Mouse (Mus musculus) kidney, embryonic 14.5 days (tissue): ENCODE data around the gene Adamts4. TPM values are rescaled to one million over a fixed set of nuclear protein-coding genes. Genes with fewer than 3 reads are reported as not detected.
"Not testable (repeated sequence)": the region's sequence is repeated elsewhere in the genome, so short reads cannot be mapped to it uniquely, and the experiment has no call there.

Experiments
- ATAC-seq: fragments of 200-750 bp; cut with Nextera tagmentation; 2 replicates; pipeline ENCODE4 v1.8.0; 2017; ENCODE audit warnings: moderate number of reproducible peaks, mild to moderate bottlenecking, moderate TSS enrichment, moderate library complexity; ENCODE audit not compliant: low FRiP score, low TSS enrichment
- H3K27ac ChIP-seq: fragments of 300-500 bp; sonication (generic); 2 replicates; pipeline ENCODE4 v1.5.1; 2014; ENCODE audit warnings: low read depth, mild to moderate bottlenecking, low read length, moderate library complexity, mixed read lengths
- H3K27me3 ChIP-seq: fragments of 300-500 bp; sonication (generic); 2 replicates; pipeline ENCODE4 v1.6.1; 2014; ENCODE audit warnings: mild to moderate bottlenecking, low read length; ENCODE audit not compliant: control insufficient read depth, insufficient read depth
- H3K36me3 ChIP-seq: fragments of 300-500 bp; sonication (generic); 2 replicates; pipeline ENCODE4 v1.6.1; 2014; ENCODE audit warnings: low read length, mixed read lengths; ENCODE audit not compliant: control insufficient read depth, insufficient read depth
- H3K4me1 ChIP-seq: fragments of 300-500 bp; sonication (generic); 2 replicates; pipeline ENCODE4 v1.6.1; 2014; ENCODE audit warnings: low read length, mixed read lengths; ENCODE audit not compliant: control insufficient read depth, insufficient read depth
- H3K4me2 ChIP-seq: fragments of 300-500 bp; sonication (generic); replicated peaks from 2 replicates; pipeline ENCODE4 v1.6.1; 2014; ENCODE audit warnings: low read depth, mild to moderate bottlenecking, low read length
- H3K4me3 ChIP-seq: fragments of 300-500 bp; sonication (generic); 2 replicates; pipeline ENCODE4 v1.5.1; 2014; ENCODE audit warnings: mild to moderate bottlenecking, low read length
- H3K9ac ChIP-seq: fragments of 300-500 bp; sonication (generic); 2 replicates; pipeline ENCODE4 v1.6.1; 2014; ENCODE audit warnings: low read depth, mild to moderate bottlenecking, low read length, moderate library complexity
- H3K9me3 ChIP-seq: fragments of 300-500 bp; sonication (generic); 2 replicates; pipeline ENCODE4 v1.6.1; 2016; ENCODE audit warnings: low read length; ENCODE audit not compliant: control insufficient read depth
- WGBS: fragments of 180-500 bp; shearing (Covaris S2); extraction: QIAGEN DNeasy Blood & Tissue Kit; methylation state at CpG from one replicate; pipeline ENCODE4 v1.1.7; 2014; 5-methylcytosine and 5-hydroxymethylcytosine counted together
- polyA plus RNA-seq: library from polyadenylated mRNA; unstranded; fragments of >200 nt; fragmentation: Nextera tagmentation; extraction: Ambion mirVana; gene quantifications from 2 replicates; pipeline ENCODE4 v1.2.1, GENCODE M21; 2014

The Adamts4 gene
- polyA plus RNA-seq, 1 experiment from 2014 or later, result 6.9 TPM

GRCm38 (mm10) chr1:171294298-171295062, 44.3 kb downstream of the Adamts4 start, which contains the start of gene Ufc1:
Gene Ufc1 (minus strand): TSS chr1:171295024.
- H3K9me3 ChIP-seq, result no peaks in the 10 kb centered on the region
- peak within 1 kb of the TSS; percentile 94 for H3K27ac ChIP-seq
- peak; percentile 78 for ATAC-seq
- peak within 1 kb of the TSS; percentile 77 for H3K4me3 ChIP-seq
- peaks cover 6% of the 10 kb centered on the region for H3K36me3 ChIP-seq
- peaks cover 8% of the 10 kb centered on the region; the same call in 1 of the 2 replicates for H3K4me1 ChIP-seq
- peak within 1 kb of the TSS; percentile 68 for H3K4me2 ChIP-seq
- WGBS, result under 1% methylated on average over 42 of the region's 42 CpGs
- H3K9ac ChIP-seq, result peak within 1 kb of the TSS; percentile 72
- no peaks in the 10 kb centered on the region; the same call in 1 of the 2 replicates for H3K27me3 ChIP-seq

- Histone ChIP-seq H3K9me3 (no peaks in the 10 kb centered on the region), H3K9ac (peak overlapping the region; percentile 72), H3K36me3 (peaks cover under 1% of the 10 kb centered on the region; the same call in 1 of the 2 replicates), H3K4me2 (peak overlapping the region; percentile 68), H3K27ac (peak overlapping the region; percentile 94), H3K27me3 (no peaks in the 10 kb centered on the region; the same call in 1 of the 2 replicates), H3K4me1 (peaks cover 8% of the 10 kb centered on the region; the same call in 1 of the 2 replicates), H3K4me3 (peak overlapping the region; percentile 77)
- no peak for ATAC-seq
- 18% methylated on average over 3 of the region's 3 CpGs for WGBS
These were observed 44.8 kb downstream of the Adamts4 start for GRCm38 (mm10) chr1:171295063-171295402.

GRCm38 (mm10) chr1:171298226-171298625, 48.0 kb downstream of the Adamts4 start:
- H3K4me2 ChIP-seq, result no peak overlapping the region
- no peak overlapping the region for H3K4me3 ChIP-seq
- H3K27me3 ChIP-seq, result no peaks in the 10 kb centered on the region; the same call in 1 of the 2 replicates
- no peaks in the 10 kb centered on the region for H3K36me3 ChIP-seq
- ATAC-seq, result no peak
- no peaks in the 10 kb centered on the region for H3K9me3 ChIP-seq
- 78% methylated on average over 3 of the region's 3 CpGs for WGBS
- no peak overlapping the region for H3K9ac ChIP-seq
- peaks cover 7% of the 10 kb centered on the region; the same call in 1 of the 2 replicates for H3K4me1 ChIP-seq
- no peak overlapping the region for H3K27ac ChIP-seq

GRCm38 (mm10) chr1:171306157-171306556, 55.9 kb downstream of the Adamts4 start:
- H3K4me2 ChIP-seq, H3K4me3 ChIP-seq, H3K36me3 ChIP-seq, H3K27me3 ChIP-seq, H3K9me3 ChIP-seq, ATAC-seq, H3K9ac ChIP-seq, H3K27ac ChIP-seq, H3K4me1 ChIP-seq: not testable (repeated sequence)
- WGBS, result 70% methylated on average over 5 of the region's 5 CpGs

DNA sequence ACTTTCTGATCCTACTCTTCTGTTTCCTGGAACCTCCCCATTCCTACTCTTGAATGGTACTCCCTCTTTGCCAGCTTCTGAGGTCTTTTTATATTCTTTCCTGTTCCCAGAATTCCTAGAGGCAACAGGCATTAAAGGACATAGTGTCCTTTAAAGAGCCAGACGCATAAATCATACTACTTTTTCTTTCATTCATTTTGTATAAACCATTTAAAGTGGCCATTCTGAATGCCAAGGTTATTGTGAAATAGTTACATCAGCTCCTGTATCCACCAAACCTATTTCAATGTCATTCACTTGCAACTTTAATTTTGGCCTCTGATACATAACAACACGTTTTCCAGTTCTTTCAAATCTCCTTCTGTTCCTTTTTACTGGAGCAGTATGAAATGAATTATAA, 59.1 kb downstream of the Adamts4 start:
- Histone ChIP-seq H3K36me3 (no peaks in the 10 kb centered on the region), H3K4me2 (no peak overlapping the region), H3K9me3 (no peaks in the 10 kb centered on the region), H3K27me3 (no peaks in the 10 kb centered on the region), H3K9ac (no peak overlapping the region), H3K4me3 (no peak overlapping the region), H3K27ac (no peak overlapping the region), H3K4me1 (no peaks in the 10 kb centered on the region)
- no peak for ATAC-seq
- 74% methylated on average over 2 of the region's 2 CpGs for WGBS

Other genes with a start within 250 kb of the Adamts4 start
- 0.97 and 1.0 TPM in 2 replicates for gene Fcgr4, start 231.5 kb upstream of the Adamts4 start, polyA plus RNA-seq
- gene Fcgr3, start 185.5 kb upstream of the Adamts4 start, polyA plus RNA-seq, result 7.0 and 7.9 TPM in 2 replicates
- gene Cfap126, start 136.5 kb upstream of the Adamts4 start, polyA plus RNA-seq, result 2.9 and 3.8 TPM in 2 replicates
- 291 and 322 TPM in 2 replicates for gene Sdhc, start 99.8 kb upstream of the Adamts4 start, polyA plus RNA-seq
- gene Mpz, start 99.7 kb upstream of the Adamts4 start, polyA plus RNA-seq, result 0.24 TPM in 1 of 2 replicates, not detected in the other
- gene Pcp4l1, start 54.2 kb upstream of the Adamts4 start, polyA plus RNA-seq, result 2.1 and 2.6 TPM in 2 replicates
- 0.24 and 0.27 TPM in 2 replicates for gene Nr1i3, start 36.5 kb upstream of the Adamts4 start, polyA plus RNA-seq
- gene Tomm40l, start 27.9 kb upstream of the Adamts4 start, polyA plus RNA-seq, result 31.3 and 36.4 TPM in 2 replicates
- 3.5 and 5.7 TPM in 2 replicates for gene Apoa2, start 25.4 kb upstream of the Adamts4 start, polyA plus RNA-seq
- gene Fcer1g, start 16.1 kb upstream of the Adamts4 start, polyA plus RNA-seq, result 30.7 and 32.1 TPM in 2 replicates
- gene Ndufs2, start 967 bp downstream of the Adamts4 start, polyA plus RNA-seq, result 229 and 293 TPM in 2 replicates
- 69.9 and 79.2 TPM in 2 replicates for gene B4galt3, start 19.9 kb downstream of the Adamts4 start, polyA plus RNA-seq
- 43.7 and 58.1 TPM in 2 replicates for gene Ppox, start 30.8 kb downstream of the Adamts4 start, polyA plus RNA-seq
- gene Usp21, start 37.6 kb downstream of the Adamts4 start, polyA plus RNA-seq, result 74.4 and 87.9 TPM in 2 replicates
- 114 and 123 TPM in 2 replicates for gene Ufc1, start 44.6 kb downstream of the Adamts4 start, polyA plus RNA-seq
- gene Dedd, start 78.7 kb downstream of the Adamts4 start, polyA plus RNA-seq, result 38.8 and 47.1 TPM in 2 replicates
- 33.7 and 34.5 TPM in 2 replicates for gene Nit1, start 95.2 kb downstream of the Adamts4 start, polyA plus RNA-seq
- gene Pfdn2, start 95.2 kb downstream of the Adamts4 start, polyA plus RNA-seq, result 53.7 and 103 TPM in 2 replicates
- 2.2 and 2.4 TPM in 2 replicates for gene Klhdc9, start 110.4 kb downstream of the Adamts4 start, polyA plus RNA-seq
- gene Nectin4, start 119.7 kb downstream of the Adamts4 start, polyA plus RNA-seq, result 1.0 and 2.6 TPM in 2 replicates
- 0.69 and 0.81 TPM in 2 replicates for gene Arhgap30, start 138.5 kb downstream of the Adamts4 start, polyA plus RNA-seq
- gene Usf1, start 160.9 kb downstream of the Adamts4 start, polyA plus RNA-seq, result 85.4 and 86.4 TPM in 2 replicates
- 2.2 and 4.0 TPM in 2 replicates for gene Tstd1, start 168.5 kb downstream of the Adamts4 start, polyA plus RNA-seq
- 96.4 and 127 TPM in 2 replicates for gene F11r, start 187.1 kb downstream of the Adamts4 start, polyA plus RNA-seq